Mouse (Mus musculus) liver (tissue): ENCODE measurements around the gene Pla2g4b.

Experiments used
- DNase-seq: peaks from one replicate; pipeline ENCODE4 v3.0.0-alpha.2; 2020; ENCODE audit warnings: mixed read lengths

Pla2g4b gene

DNA sequence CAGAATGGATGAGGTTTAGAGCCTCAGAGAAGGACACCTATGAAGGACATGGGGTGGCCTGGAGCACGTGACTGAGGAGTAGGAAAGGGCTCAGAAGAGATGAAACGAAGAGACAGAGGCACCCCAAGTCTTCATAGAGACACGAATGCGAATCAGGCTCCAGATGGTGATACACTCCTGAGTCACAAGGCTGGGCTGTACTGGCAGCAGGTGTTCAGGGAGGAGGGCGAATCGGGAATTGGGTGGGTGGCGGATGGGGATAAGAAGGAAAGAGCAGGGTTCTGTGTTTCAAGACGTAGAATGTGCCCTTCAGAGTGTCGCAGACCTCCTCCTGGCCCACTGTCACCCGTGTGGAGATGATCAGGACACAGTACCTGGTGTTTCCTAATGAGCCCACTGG is 32.0 kb downstream of the Pla2g4b start:
- DNase-seq: no peak

DNA sequence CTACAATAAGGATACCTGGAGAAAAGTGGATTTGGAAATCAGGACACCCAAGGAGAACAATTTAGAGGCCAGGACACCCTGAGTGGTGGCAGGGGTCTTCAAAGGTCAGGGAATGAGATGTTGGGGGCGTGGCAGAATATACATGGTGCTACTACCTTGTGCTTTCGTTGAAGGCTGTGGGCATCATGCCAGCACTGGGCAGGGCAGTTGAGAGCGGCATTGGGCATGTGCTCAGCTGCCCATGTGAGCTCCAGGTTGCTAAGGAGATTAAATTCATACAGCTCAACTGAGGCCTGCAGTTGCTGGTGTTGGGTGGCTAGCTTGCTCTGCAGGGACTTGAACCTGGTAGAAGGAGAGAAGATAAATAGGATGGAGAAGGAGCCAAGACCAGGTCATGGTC is 33.0 kb downstream of the Pla2g4b start:
- DNase-seq: no peak

DNA sequence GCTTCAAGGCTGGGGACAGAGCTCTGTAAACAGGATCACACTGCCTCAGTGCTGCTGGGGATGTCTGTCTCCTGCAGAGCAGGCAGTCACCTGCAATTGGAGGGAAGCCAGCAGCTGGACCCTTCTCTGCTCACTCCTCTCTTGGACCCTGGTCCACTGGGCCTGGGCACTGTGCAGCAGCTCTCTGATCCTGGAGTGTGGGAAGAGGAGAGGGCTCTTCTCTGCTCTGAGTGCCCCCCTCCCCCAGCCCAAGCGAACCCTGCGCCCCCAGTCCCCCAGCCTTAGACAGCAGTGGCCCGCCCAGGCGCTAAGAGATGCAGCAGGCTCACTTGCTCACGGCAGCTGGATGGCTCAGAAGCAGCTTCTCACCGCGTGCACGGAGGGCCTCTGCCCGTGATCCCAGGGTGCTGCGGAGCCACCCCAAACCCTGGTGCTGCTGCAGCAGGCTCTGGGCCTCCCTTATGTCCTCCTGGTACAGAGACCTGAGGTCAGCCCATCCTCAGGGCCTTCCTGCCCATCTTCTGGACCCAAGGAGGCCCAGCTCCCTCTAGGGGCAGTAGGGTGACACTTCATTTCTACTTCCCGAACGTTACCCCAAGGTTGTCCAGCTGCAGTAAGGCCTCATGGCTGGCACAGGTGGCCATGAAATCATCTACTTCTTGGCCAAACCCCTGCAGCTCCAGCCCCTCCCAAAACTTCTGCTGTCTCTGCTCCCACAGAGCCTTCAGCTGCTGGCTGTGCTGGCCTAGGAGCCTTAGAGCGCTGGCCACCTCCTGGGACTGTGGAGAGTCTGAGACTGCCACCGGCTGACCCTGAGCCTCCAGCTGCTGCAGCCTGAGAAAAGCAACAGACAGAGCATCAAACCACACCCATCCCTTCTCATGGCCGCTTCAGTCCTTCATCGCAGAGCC is 35.6 kb downstream of the Pla2g4b start:
- DNase-seq: peak; percentile 28

DNA sequence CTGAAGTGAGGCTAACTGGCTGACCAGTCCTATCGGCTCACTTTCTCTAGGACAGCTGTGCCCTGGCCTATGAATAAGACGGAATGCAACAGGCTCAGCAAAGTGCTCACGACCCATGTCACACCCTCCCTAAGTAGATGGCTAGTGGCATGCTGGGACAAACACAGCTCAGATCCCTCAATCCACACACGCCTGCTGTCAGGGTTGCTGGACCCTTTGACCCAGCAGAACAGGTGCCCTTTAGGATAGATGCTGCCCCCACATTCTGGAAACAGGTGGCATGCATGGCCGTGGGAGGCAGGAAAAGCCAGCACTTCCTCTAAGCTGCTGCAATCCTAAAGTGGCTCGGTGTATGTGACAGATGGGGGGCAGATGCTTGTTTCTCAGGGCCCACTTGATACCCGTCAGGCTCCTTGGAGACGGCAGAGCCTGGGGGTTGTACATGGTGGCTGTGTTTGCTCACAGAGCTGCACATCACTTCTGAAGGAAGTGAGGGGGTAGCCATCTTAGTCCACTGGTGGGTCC is 36.3 kb downstream of the Pla2g4b start:
- DNase-seq: no peak

DNA sequence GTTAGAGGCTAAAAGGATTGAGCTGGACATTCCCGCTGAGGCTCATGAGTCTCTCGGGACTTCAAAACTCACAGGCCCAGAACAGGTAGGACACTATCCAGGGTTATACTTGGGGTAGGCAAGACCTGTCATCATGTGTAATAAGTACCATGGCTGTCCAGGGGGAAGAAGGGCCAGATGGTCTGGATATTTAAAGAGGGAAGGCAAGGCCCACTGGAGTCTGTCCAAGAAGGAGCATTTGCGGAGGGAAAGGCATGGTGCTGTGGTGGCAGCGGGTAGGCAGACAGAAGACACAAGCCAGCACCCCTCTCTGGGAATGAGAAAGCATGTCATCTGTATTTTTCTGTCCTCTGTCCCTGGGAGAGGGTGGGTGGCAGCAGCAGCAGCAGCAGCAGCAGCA is 40.9 kb downstream of the Pla2g4b start:
- no peak for DNase-seq

DNA sequence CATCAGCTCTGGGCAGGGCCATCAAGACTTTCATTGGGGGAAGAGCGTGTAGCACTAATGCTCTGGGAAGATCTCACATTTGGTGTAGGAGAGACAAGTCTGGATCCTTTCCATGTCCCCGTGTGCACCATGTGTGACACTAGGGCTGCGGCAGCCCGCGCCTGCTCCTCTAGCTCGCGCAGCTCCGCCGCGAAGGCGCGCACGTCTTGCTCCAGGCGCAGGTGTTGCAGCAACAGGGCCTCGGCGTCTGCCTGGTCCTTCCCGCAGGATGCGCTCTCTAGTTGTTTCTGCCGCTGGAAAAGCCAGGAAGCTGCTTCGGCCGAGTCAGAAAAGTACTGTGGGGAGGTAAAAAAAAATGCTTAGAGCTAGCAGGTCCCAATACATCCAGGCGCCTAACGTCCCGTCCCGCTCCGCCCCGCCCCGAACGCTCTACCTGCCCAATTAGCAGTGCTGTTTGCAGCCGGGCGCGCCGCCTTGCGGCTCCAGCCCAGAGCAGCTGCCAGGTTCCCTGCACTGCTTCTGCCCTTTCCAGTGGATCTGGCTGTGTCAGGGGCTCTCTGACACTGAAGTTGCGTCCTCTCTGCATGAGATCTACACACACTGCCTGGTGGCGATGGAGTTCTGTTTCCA is 43.0 kb downstream of the Pla2g4b start:
- peak; percentile 61 for DNase-seq

DNA sequence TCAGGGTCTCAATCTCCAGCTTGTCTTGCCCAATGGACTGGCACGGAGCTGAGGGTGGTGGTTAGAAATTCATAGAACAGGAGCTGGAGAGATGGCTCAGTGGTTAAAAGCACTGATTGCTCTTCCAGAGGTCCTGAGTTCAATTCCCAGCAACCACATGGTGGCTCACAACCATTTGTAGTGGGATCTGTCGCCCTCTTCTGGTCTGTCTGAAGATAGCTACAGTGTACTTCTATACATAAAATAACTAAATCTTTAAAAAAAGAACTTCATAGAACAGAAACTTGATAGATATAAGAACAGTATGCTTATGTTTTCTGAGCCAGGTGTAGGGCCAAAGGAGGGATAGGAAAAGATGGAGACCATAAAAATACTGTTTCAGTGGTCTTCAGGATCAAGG is 49.2 kb downstream of the Pla2g4b start:
- no peak for DNase-seq

DNA sequence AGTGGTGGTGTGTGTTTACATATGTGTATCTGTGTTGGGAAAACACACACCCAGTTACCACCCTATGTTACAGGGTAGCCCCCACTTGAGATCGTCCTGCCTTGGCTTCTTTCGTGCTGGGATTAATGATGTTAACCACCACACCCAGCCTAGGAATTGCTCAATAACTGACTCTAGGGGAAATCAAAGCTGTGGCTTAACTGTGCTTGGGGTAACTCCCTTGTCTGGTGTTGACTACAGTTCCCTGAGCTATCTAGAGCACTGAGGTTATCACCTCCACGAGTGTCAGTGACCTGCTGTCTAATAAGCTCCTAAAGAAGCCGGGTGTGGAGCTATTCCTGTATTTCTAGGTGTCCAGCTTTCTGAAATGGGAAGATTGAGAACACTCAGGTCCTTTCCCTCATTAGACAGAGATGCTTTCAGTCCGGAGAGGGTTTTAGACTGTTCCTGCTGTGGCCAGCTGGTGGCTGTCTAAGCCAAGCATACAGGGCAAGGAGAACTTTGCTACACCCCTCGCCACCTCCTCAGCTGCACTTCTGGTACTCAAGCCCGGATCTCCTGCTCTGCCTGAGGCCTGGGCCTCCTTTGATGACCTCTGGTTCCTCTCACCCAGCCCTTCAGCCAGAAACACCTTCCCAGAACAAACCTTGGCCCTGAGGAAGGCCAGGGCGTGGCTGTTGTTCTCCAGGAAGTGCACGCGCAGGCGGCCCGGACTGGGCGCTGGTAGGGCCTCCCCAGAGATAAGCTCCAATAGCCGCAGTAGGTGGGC is 51.6 kb downstream of the Pla2g4b start:
- DNase-seq: peak; percentile 20

DNA sequence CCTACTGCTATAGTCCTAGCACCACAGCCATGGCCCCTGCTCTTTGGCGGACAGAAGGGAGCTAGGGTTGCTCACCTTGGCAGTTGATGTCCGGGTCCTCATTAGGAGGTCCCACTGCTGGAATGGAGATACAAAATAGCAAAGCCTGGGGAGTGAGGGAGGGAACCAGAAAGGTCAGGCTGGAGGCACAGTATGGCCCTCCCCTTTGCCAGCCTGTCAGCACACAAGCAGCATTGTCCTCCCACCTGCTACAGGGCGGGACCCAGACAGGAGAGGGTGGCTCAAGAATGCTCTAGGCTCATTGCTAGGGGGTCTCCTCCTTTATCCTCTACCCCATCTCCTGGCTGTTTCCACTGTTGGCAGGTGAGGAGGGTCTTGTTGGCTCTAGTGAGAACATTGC is 52.8 kb downstream of the Pla2g4b start:
- DNase-seq: no peak

DNA sequence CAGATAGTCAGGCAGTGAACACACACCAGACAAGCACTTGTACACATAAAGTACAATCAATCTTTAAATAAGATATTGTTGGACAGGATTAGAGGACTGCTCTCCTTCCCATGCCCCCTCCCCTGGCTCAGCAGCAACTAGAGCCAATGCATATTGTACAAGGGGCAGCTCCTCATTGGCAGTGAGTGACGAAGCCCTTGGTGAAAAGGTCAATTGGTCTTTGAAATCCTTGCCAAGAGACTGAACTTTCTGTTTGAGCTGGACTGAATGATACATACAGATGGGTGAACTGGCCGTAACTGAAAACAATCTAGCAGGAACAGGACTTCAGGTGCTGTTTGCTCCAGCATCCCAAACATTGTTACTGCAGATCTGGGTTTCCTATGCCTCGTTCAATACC is 54.2 kb downstream of the Pla2g4b start:
- no peak for DNase-seq

DNA sequence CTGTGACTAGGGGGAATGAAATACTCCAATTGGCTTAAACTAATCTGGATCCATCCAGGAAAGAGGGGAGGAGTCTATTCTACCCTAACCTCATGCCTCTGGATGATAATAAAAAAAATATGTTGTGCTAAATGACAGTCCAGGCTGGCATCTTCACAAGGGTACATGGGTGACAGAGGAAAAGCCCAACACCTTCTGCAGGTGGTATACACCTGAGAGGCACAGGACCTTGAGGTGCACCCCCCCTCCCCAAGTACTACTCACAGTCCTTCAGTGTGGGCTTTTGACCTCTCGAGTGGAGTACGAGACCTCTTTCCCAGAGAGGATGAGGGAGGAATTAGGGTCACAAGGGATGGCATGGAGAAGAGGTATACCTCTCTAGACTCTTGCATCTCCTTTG is 54.7 kb downstream of the Pla2g4b start:
- DNase-seq: no peak

DNA sequence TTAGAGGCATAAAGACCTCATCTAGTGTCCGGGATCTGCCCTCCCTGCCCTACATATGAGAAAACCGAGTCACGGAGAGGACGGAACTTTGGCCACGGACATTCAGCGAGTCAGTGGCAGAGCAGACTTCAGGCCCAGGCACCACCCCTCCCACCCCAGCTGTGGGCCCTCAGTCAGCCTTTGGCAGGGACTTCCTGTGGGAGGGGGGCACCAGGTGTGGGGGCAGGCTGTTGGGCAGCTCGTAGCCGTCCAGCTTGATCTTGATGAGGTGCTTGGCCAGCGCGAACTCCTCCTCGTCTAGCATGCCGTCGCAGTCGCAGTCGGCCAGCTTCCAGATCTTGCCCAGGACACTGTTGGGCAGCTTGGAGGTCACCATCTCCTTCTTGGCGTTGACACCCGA is 57.8 kb downstream of the Pla2g4b start:
- DNase-seq: no peak
